Mouse (Mus musculus) forebrain, embryonic 16.5 days (tissue): ENCODE data around the gene Hmg20b. TPM values are rescaled to one million over a fixed set of nuclear protein-coding genes. Genes with fewer than 3 reads are reported as not detected.

Source experiments
- ATAC-seq: fragments of 200-750 bp; cut with Nextera tagmentation; 2 replicates; pipeline ENCODE4 v1.8.0; 2017; ENCODE audit warnings: mild to moderate bottlenecking, moderate library complexity
- H3K27ac ChIP-seq: fragments of 300-500 bp; sonication (generic); 2 replicates; pipeline ENCODE4 v1.5.1; 2014; ENCODE audit warnings: low read length, control low read depth
- H3K27me3 ChIP-seq: fragments of 300-500 bp; sonication (generic); replicated peaks from 2 replicates; pipeline ENCODE4 v1.6.1; 2014; ENCODE audit warnings: low read length; ENCODE audit not compliant: control insufficient read depth, insufficient read depth
- H3K36me3 ChIP-seq: fragments of 300-500 bp; sonication (generic); 2 replicates; pipeline ENCODE4 v1.6.1; 2014; ENCODE audit not compliant: control insufficient read depth, insufficient read depth
- H3K4me1 ChIP-seq: fragments of 300-500 bp; sonication (generic); replicated peaks from 2 replicates; pipeline ENCODE4 v1.6.1; 2014; ENCODE audit warnings: low read length; ENCODE audit not compliant: control insufficient read depth, insufficient read depth
- H3K4me2 ChIP-seq: fragments of 300-500 bp; sonication (generic); 2 replicates; pipeline ENCODE4 v1.6.1; 2014; ENCODE audit warnings: mild to moderate bottlenecking, low read length, control low read depth
- H3K4me3 ChIP-seq: fragments of 300-500 bp; sonication (generic); replicated peaks from 2 replicates; pipeline ENCODE4 v1.5.1; 2014; ENCODE audit warnings: mild to moderate bottlenecking, low read length, control low read depth
- H3K9ac ChIP-seq: fragments of 300-500 bp; sonication (generic); replicated peaks from 2 replicates; pipeline ENCODE4 v1.6.1; 2014; ENCODE audit warnings: low read depth, low read length, control low read depth
- H3K9me3 ChIP-seq: fragments of 300-500 bp; sonication (generic); 2 replicates; pipeline ENCODE4 v1.6.1; 2016; ENCODE audit warnings: low read length; ENCODE audit not compliant: control insufficient read depth
- WGBS: fragments of 180-500 bp; shearing (Covaris S2); extraction: QIAGEN DNeasy Blood & Tissue Kit; methylation state at CpG from one replicate; pipeline ENCODE4 v1.1.7; 2014; 5-methylcytosine and 5-hydroxymethylcytosine counted together
- polyA plus RNA-seq: library from polyadenylated mRNA; unstranded; fragments of >200 nt; fragmentation: Nextera tagmentation; extraction: Ambion mirVana; gene quantifications from 2 replicates; pipeline ENCODE4 v1.2.1, GENCODE M21; 2015

Hmg20b gene
- polyA plus RNA-seq, 1 experiment from 2014 or later, result 33.4 TPM

DNA sequence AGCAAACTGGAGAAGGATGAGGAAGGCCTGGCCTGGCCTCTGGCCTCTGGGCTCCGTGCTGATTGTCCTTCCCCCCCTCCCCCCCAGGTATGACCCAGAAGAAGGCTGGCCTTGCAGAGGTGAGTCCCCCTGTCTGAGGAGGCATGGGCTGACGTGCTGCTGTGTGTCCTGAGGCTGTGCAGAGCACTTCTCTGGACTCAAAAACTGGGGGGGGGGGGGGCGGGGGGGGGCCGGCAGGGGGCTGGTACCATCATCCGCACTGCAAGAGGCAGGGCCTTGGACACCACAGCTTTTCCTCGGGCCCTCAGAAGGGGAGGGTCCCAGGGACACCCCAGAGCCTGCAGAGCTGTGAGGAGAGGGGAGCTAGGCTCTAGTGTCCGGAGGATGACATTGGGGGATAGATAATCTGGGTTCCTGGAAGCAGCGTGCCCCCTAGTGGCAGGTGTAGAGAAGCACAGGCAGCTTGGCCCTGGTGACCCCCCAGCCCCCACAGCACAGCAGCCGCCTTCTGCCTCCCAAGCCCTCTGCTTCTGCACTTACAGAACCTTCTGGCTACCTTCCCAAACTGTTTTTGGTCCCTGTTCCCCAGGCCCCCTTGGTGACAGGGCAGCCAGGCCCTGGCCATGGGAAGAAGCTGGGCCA is 45.6 kb downstream of the Hmg20b start:
- Histone ChIP-seq H3K27ac (no peak overlapping the region), H3K27me3 (no peaks in the 10 kb centered on the region), H3K4me3 (no peak overlapping the region), H3K4me2 (no peak overlapping the region), H3K36me3 (peaks cover 25% of the 10 kb centered on the region), H3K4me1 (peaks cover 14% of the 10 kb centered on the region), H3K9ac (no peak overlapping the region), H3K9me3 (no peaks in the 10 kb centered on the region)
- no peak; the same call in 1 of the 2 replicates for ATAC-seq
- WGBS, result 29% methylated on average over 8 of the region's 9 CpGs

DNA sequence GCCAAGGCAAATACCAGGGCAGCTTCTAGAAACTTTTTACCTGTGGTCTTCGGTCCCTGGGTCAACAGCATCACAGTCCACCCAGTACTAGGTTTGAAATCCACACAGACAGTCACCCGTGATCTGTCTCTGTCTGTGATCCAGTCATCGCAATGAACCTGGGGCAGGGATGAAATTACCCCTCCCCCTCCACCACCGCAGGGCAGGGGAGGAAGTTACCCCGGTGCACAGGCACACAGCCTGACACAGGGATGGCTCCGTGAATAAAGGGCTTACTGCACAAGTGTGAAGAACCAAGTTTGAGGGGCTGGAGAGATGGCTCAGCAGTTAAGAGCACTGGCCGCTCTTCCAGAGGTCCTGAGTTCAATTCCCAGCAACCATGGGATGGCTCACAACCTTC is 46.5 kb downstream of the Hmg20b start:
- H3K27me3 ChIP-seq, result no peaks in the 10 kb centered on the region
- no peak for ATAC-seq
- no peaks in the 10 kb centered on the region for H3K9me3 ChIP-seq
- no peak overlapping the region for H3K4me2 ChIP-seq
- H3K27ac ChIP-seq, result no peak overlapping the region
- no peak overlapping the region for H3K9ac ChIP-seq
- peaks cover 20% of the 10 kb centered on the region for H3K36me3 ChIP-seq
- H3K4me3 ChIP-seq, result no peak overlapping the region
- WGBS, result 82% methylated on average over 7 of the region's 7 CpGs
- peaks cover 14% of the 10 kb centered on the region for H3K4me1 ChIP-seq

DNA sequence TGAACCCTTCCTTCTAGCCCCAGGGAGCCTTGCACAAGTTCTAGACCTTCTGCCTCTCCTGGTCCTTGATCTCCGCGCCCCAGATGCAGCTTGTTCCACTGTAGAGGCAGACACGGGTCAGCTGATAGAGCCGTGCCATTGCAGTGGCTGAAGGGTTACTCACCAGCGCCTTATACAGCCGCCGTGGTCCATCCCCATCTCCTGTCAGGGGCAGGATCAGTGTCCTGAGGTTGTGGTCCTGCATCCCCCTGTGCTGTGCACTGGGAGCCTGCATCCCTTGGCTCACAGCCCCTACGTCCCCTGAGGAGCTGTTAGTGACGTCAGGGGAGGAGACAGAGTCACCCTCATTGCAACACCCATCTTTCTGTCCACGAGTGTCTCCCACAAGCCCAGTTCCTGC is 47.0 kb downstream of the Hmg20b start:
- H3K36me3 ChIP-seq, result peaks cover 19% of the 10 kb centered on the region
- no peak overlapping the region for H3K27ac ChIP-seq
- no peaks in the 10 kb centered on the region for H3K9me3 ChIP-seq
- no peak overlapping the region for H3K4me3 ChIP-seq
- peaks cover 14% of the 10 kb centered on the region for H3K4me1 ChIP-seq
- 79% methylated on average over 10 of the region's 10 CpGs for WGBS
- H3K27me3 ChIP-seq, result no peaks in the 10 kb centered on the region
- 0 out of 2 replicates have a peak overlapping the region, but pooled peaks have one; percentile 17 for H3K9ac ChIP-seq
- H3K4me2 ChIP-seq, result no peak overlapping the region
- no peak for ATAC-seq

DNA sequence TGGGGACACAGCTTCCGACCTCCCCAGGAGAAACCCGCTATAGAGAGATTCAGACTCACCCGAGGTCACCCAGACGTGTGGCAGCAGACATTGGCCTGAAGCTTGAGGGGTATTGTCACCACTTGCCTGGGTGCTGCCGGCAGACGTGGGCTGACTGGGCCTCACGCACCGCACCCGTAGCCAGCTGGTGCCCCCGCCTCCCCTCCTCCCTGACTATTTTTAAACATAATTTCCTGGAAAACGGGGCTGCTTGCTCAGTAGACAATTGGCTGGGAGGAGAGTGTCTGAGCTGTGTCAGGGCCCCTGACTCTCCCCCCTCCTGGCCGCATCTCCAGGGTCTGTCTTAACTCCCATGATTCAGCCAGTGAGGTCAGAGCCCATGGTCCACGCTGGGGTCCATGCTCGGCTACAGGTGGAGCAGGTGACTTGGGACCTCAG is 47.5 kb downstream of the Hmg20b start:
- Histone ChIP-seq H3K9ac (0 out of 2 replicates have a peak overlapping the region, but pooled peaks have one; percentile 17), H3K4me2 (no peak overlapping the region), H3K27me3 (no peaks in the 10 kb centered on the region), H3K36me3 (peaks cover 14% of the 10 kb centered on the region), H3K4me3 (no peak overlapping the region), H3K4me1 (peaks cover 14% of the 10 kb centered on the region), H3K9me3 (no peaks in the 10 kb centered on the region), H3K27ac (peak overlapping the region; percentile 61)
- WGBS, result 62% methylated on average over 14 of the region's 14 CpGs
- peak; percentile 38 for ATAC-seq

DNA sequence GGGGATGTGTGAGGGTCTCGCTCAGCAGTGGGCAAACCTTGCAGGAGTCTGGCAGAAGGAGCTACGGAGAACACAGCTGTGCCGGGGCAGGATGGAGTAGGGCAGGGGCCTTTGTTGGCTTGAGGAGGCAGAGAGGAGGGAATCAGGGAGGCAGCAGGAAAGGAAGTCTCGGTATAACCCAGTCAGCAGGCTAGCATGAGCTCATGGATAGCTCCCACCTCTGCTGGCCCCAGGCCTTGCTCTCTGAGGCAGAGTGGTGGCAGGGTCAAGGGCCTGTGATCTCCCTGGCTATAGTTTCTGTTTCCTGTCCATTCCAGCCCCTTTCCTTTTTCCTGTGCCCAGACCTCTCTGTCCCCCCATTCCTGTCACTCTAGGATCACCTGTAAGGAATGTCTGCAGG is 48.0 kb downstream of the Hmg20b start:
- no peaks in the 10 kb centered on the region for H3K9me3 ChIP-seq
- peak overlapping the region; percentile 61 for H3K27ac ChIP-seq
- H3K4me3 ChIP-seq, result no peak overlapping the region
- no peaks in the 10 kb centered on the region for H3K27me3 ChIP-seq
- H3K36me3 ChIP-seq, result peaks cover 9% of the 10 kb centered on the region
- 72% methylated on average over 4 of the region's 4 CpGs for WGBS
- ATAC-seq, result no peak
- H3K9ac ChIP-seq, result peak overlapping the region; percentile 17; the same call in 1 of the 2 replicates
- H3K4me2 ChIP-seq, result no peak overlapping the region
- peaks cover 14% of the 10 kb centered on the region for H3K4me1 ChIP-seq

DNA sequence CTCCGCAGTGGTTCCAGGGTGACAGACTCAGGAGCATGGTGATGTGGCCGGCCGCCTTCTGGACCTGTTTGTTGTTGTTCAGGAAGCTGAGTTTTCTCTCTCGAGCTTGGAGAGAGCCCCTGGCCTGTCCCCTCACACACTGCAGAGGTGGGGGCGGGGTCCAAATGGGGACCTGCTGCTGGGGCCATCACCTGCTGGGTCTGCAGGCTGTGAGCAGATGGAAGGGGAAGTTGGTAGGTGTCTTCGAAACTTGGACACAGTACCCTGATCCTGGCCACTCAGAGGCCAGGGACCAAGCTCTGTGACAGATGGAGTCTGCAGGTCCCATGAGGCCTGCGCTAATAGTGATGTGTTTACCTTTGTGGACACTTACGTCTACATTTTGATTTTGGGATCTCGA is 49.0 kb downstream of the Hmg20b start:
- no peak overlapping the region for H3K4me3 ChIP-seq
- peaks cover 1% of the 10 kb centered on the region for H3K36me3 ChIP-seq
- H3K9ac ChIP-seq, result no peak overlapping the region
- peaks cover 14% of the 10 kb centered on the region for H3K4me1 ChIP-seq
- no peak overlapping the region for H3K27ac ChIP-seq
- no peak for ATAC-seq
- no peaks in the 10 kb centered on the region for H3K27me3 ChIP-seq
- no peak overlapping the region for H3K4me2 ChIP-seq
- H3K9me3 ChIP-seq, result no peaks in the 10 kb centered on the region
- WGBS, result 86% methylated on average over 9 of the region's 9 CpGs

DNA sequence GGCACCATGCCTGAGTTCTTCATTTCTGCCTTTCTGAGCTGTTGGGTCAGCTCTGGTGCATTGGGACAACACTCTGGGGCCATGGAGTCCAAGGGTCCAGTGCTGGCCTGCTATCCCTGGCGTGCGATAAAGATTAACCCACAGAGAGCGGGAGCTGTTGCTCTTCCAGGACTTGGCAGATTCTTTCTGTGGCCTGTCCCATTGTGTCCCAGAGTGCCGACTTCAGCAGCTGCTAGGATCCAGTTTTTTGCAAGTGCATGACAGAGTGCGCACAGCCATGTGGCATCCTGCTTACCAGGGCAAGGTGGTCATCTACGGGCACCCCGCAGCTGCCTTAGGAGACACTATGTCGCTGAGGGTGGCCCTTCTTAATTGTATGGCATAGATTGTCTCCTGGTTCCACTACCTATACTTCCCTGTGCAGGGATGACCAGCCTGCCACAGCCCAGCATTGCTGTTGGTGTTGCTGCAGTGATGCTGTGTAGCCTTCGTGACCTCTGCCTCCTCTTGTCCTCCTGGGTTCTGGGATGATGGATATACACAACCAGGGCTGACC is 49.9 kb downstream of the Hmg20b start:
- no peak overlapping the region for H3K9ac ChIP-seq
- H3K9me3 ChIP-seq, result no peaks in the 10 kb centered on the region
- H3K27me3 ChIP-seq, result no peaks in the 10 kb centered on the region
- no peak overlapping the region for H3K27ac ChIP-seq
- peaks cover 14% of the 10 kb centered on the region for H3K4me1 ChIP-seq
- no peak overlapping the region for H3K4me2 ChIP-seq
- H3K4me3 ChIP-seq, result no peak overlapping the region
- no peak for ATAC-seq
- 86% methylated on average over 9 of the region's 9 CpGs for WGBS
- no peaks in the 10 kb centered on the region for H3K36me3 ChIP-seq

DNA sequence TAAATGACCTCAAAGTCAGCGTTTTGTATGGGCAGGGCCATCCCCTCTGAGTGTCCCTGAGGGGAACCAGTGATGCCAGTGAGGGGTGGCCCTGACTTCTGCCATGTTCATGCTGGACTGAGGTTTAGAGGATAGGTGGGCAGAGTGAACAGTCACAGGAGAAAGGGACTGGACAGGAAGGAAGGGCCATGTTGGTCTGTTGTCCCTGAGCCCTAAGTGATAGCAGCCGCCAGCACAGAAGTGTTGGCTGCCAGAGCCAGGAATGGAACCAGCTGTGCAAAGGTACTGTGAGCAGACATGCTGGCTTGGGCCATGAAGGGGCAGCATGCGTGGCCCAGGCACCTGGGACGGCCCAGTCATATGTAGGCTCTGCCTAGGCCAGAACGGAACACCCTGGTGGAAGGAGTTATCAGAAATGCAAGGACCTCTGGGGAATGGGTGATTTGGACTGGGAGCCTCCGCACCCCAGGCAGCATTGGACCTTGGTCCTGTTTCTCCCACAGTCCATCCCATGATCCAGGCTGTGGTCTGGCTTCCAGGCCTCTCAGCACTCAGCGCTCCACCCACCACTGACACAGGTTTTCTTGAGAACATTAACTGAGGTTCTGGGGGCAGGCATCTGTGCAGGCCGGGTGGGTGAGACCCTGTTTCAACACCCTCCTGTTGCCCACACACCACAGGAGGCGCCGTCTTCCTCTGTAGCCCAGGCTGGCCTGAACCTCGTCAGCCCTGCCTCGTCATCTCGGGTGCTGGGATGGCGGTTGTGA is 50.5 kb downstream of the Hmg20b start:
- H3K4me2 ChIP-seq, result no peak overlapping the region
- no peak overlapping the region for H3K4me3 ChIP-seq
- H3K9ac ChIP-seq, result no peak overlapping the region
- H3K36me3 ChIP-seq, result no peaks in the 10 kb centered on the region
- no peaks in the 10 kb centered on the region for H3K9me3 ChIP-seq
- no peaks in the 10 kb centered on the region for H3K27me3 ChIP-seq
- 91% methylated on average over 14 of the region's 14 CpGs for WGBS
- no peak overlapping the region for H3K27ac ChIP-seq
- peaks cover 20% of the 10 kb centered on the region for H3K4me1 ChIP-seq
- ATAC-seq, result no peak

DNA sequence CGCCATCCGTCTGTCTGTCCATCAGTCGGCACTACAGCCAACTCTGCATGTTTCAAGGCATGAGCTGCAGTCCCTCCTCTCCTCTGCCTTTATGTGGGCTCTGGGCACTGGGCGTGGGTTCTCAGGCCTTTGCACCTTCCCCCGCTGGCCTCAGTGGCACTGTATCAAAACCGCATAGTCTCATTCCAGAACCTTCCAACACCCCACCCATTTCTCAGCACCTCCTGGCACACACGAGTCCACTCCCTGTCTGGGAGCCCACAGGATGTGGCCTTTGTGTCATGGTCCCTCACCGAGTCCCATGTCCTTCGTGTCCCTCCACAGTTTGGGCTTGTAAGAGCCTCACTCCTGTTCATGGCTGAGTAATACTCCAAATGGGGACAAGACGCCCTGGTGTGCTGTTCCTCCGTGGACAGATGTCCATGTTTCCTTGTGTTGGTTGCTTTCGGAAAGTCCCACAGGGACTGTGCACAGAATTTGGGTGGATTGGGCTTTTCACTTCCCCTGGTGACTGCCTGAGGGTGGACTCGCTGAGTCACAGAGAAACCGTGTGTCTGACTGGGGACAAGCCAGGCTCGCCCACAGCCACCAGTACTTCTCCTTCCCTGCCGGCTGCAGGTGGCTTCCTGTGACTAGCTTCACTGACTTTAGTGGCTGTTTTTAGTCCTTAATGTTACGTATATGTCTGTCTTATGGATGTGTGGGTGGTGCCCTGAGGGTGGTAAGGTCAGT is 51.7 kb downstream of the Hmg20b start:
- H3K27ac ChIP-seq, result peak overlapping the region; percentile 44
- H3K4me1 ChIP-seq, result peaks cover 32% of the 10 kb centered on the region

More for the DNA sequence above, 51.7 kb downstream of the Hmg20b start:
- no peak for ATAC-seq
- whole genome bisulfite sequencing, result 94% methylated on average over 17 of the region's 17 CpGs
- Histone ChIP-seq H3K4me3 (no peak overlapping the region), H3K27me3 (no peaks in the 10 kb centered on the region), H3K36me3 (no peaks in the 10 kb centered on the region), H3K9ac (no peak overlapping the region), H3K9me3 (no peaks in the 10 kb centered on the region), H3K4me2 (no peak overlapping the region)
